Mouse (Mus musculus) stomach, postnatal 0 days (tissue): ENCODE results near the gene Mmp2. TPM values are rescaled to one million over a fixed set of nuclear protein-coding genes. Genes with fewer than 3 reads are reported as not detected.
A peak's percentile ranks its signal among the peaks of the same experiment; 100 is the strongest.

Experiments used
- ATAC-seq: fragments of 200-750 bp; cut with Nextera tagmentation; 2 replicates; pipeline ENCODE4 v1.8.0; 2017; ENCODE audit not compliant: low FRiP score, low TSS enrichment
- DNase-seq: peaks from one replicate; pipeline ENCODE4 v3.0.0-alpha.2; 2016; ENCODE audit warnings: low spot score
- H3K27ac ChIP-seq: fragments of 300-500 bp; sonication (generic); replicated peaks from 2 replicates; pipeline ENCODE4 v1.5.1; 2014; ENCODE audit warnings: mild to moderate bottlenecking, control low read depth
- H3K27me3 ChIP-seq: fragments of 300-500 bp; sonication (generic); 2 replicates; pipeline ENCODE4 v1.6.1; 2014; ENCODE audit warnings: low read length; ENCODE audit not compliant: control insufficient read depth, insufficient read depth
- H3K36me3 ChIP-seq: fragments of 300-500 bp; sonication (generic); 2 replicates; pipeline ENCODE4 v1.6.1; 2014; ENCODE audit warnings: low read length, mixed read lengths; ENCODE audit not compliant: control insufficient read depth, insufficient read depth
- H3K4me1 ChIP-seq: fragments of 300-500 bp; sonication (generic); replicated peaks from 2 replicates; pipeline ENCODE4 v1.6.1; 2014; ENCODE audit warnings: antibody characterized with exemption; ENCODE audit not compliant: control insufficient read depth, insufficient read depth
- H3K4me2 ChIP-seq: fragments of 300-500 bp; sonication (generic); replicated peaks from 2 replicates; pipeline ENCODE4 v1.6.1; 2014; ENCODE audit warnings: low read depth, mild to moderate bottlenecking, control low read depth, moderate library complexity
- H3K4me3 ChIP-seq: fragments of 300-500 bp; sonication (generic); 2 replicates; pipeline ENCODE4 v1.5.1; 2014; ENCODE audit warnings: low read depth, low read length, control low read depth
- H3K9ac ChIP-seq: fragments of 300-500 bp; sonication (generic); 2 replicates; pipeline ENCODE4 v1.6.1; 2014; ENCODE audit warnings: mild to moderate bottlenecking, low read length, control low read depth, mixed read lengths
- H3K9me3 ChIP-seq: fragments of 300-500 bp; sonication (generic); 2 replicates; pipeline ENCODE4 v1.6.1; 2016; ENCODE audit warnings: low read length; ENCODE audit not compliant: control insufficient read depth
- CTCF ChIP-seq: IDR thresholded peaks from 2 replicates; pipeline ENCODE4 v1.5.1; 2016; ENCODE audit warnings: antibody characterized with exemption, low read depth, mild to moderate bottlenecking, moderate library complexity
- EP300 ChIP-seq: optimal IDR thresholded peaks from 2 replicates; pipeline ENCODE3; 2016; ENCODE audit warnings: antibody characterized with exemption
- WGBS: fragments of 180-500 bp; shearing (Covaris S2); extraction: QIAGEN DNeasy Blood & Tissue Kit; methylation state at CpG from one replicate; pipeline ENCODE4 v1.1.7; 2014; 5-methylcytosine and 5-hydroxymethylcytosine counted together
- polyA plus RNA-seq: library from polyadenylated mRNA; unstranded; fragments of >200 nt; fragmentation: Nextera tagmentation; extraction: Ambion mirVana; gene quantifications from 2 replicates; pipeline ENCODE4 v1.2.1, GENCODE M21; 2015

Mmp2 gene
- polyA plus RNA-seq, 1 experiment from 2014 or later: 80.4 TPM

DNA sequence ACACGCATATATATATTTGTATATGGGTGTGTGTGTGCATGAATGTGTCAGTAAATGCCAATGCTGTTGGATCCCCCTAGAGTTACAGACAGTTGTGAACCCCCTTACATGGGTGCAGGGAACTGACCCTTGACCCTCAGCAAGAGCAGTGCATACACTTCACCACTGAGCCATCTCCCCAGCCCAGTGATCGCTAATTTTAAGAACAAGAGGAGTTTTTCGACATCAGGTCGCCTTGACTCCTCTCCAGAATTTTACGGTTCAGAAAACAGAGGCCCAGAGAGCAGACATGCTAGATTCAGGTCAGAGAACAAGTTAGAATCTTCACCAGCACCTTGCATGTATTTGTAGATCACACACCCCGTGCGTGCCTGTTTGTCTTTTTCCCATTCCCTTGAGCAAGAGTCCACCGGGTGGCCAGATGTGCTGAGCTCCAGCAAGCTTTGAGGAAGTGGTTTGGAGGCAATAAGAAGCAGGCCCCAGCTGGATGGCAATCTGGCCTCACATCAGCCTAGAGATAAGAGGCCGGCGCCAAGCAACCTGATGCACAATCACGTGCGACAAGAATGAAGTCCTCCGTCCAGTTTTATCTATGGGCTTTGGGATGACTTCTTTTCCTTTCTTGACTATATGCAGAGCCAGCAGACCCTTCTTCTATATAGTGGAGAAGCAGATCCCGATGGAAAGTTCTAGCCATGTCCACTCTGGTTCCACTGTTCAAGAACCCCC, 33.1 kb upstream of the Mmp2 start:
- H3K36me3 ChIP-seq: no peaks in the 10 kb centered on the region
- H3K9ac ChIP-seq: no peak overlapping the region
- no peak for ATAC-seq
- H3K27ac ChIP-seq: no peak overlapping the region
- 73% methylated on average over 14 of the region's 14 CpGs for WGBS
- no peak overlapping the region for H3K4me3 ChIP-seq
- TF ChIP-seq CTCF: no peak
- TF ChIP-seq EP300: no peak
- no peaks in the 10 kb centered on the region for H3K27me3 ChIP-seq
- no peaks in the 10 kb centered on the region for H3K9me3 ChIP-seq
- no peaks in the 10 kb centered on the region for H3K4me1 ChIP-seq
- no peak overlapping the region for H3K4me2 ChIP-seq
- DNase-seq: no peak

DNA sequence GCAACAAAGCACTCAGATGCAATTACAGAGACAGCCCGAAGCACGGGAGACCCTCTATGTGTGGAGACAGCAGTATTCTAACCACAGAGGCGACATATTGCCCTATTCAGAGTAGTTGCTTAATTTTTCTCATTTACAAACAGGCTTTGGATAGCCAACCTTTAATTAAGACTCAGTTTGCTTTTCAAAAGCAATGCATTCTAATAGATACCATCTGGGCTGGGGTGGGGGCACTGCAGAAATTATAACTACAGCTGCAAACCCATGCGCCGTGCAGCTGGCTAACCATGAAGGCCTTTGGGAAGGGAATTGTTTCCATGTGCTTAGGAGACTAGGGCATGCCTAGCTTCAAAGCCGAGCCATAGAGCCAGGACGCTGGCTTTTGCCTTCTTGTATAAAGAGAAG, 29.6 kb upstream of the Mmp2 start:
- Histone ChIP-seq H3K9ac (no peak overlapping the region), H3K36me3 (no peaks in the 10 kb centered on the region), H3K9me3 (no peaks in the 10 kb centered on the region), H3K27ac (no peak overlapping the region), H3K4me3 (no peak overlapping the region), H3K27me3 (no peaks in the 10 kb centered on the region), H3K4me1 (no peaks in the 10 kb centered on the region), H3K4me2 (no peak overlapping the region)
- ATAC-seq: no peak
- DNase-seq: no peak
- 87% methylated on average over 7 of the region's 7 CpGs for WGBS
- TF ChIP-seq EP300: no peak
- no peak for TF ChIP-seq CTCF

DNA sequence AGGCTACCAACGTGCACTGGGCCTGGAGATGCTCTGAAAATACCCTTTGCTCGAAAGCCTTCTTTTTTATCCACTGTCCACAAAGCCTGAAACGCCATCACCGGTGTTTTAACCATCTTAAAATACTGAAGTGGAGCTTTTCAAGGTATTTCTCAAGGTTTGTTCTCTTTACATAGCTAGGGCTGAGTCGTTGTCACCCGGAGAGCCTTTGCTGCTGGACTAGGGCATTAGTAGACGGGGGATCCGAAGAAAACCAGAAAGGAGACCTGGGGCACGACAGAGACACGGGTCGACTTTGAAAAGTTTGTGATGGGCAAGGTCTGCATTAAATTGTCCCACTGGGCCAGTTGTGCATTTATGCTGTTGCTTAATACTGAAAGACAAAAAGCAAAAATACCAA, 27.7 kb upstream of the Mmp2 start:
- H3K27ac ChIP-seq: no peak overlapping the region
- H3K36me3 ChIP-seq: no peaks in the 10 kb centered on the region
- no peak for TF ChIP-seq CTCF
- no peak for TF ChIP-seq EP300
- WGBS: 87% methylated on average over 11 of the region's 11 CpGs
- no peak overlapping the region for H3K4me2 ChIP-seq
- no peaks in the 10 kb centered on the region for H3K9me3 ChIP-seq
- DNase-seq (no peak), ATAC-seq (no peak)
- H3K4me3 ChIP-seq: no peak overlapping the region
- H3K9ac ChIP-seq: no peak overlapping the region
- H3K4me1 ChIP-seq: no peaks in the 10 kb centered on the region
- no peaks in the 10 kb centered on the region for H3K27me3 ChIP-seq

DNA sequence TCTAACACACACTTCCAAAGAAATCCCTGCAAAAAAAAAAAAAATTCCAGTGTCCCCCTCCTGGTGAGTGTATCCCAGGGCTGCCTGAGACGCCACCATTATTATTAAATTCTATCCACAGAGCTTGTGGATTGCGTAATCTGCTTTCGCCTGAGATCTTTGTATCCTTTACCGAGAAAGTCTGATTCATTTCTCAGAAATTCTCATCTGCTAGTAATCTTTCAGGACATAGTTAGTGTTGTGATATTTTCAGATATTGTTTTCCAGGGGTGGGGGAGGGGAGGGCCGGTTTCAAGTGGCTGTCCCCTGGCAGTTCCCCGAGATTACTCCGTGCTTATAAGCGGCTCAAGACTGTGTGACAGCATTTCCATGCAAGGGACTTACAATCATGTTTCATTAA, 25.9 kb upstream of the Mmp2 start:
- Histone ChIP-seq H3K4me3 (no peak overlapping the region), H3K4me2 (no peak overlapping the region), H3K4me1 (no peaks in the 10 kb centered on the region), H3K27me3 (no peaks in the 10 kb centered on the region), H3K9ac (no peak overlapping the region), H3K36me3 (no peaks in the 10 kb centered on the region), H3K9me3 (no peaks in the 10 kb centered on the region), H3K27ac (no peak overlapping the region)
- WGBS: 39% methylated on average over 8 of the region's 8 CpGs
- ATAC-seq (no peak), DNase-seq (no peak)
- TF ChIP-seq CTCF: no peak
- TF ChIP-seq EP300: peak; percentile 87

DNA sequence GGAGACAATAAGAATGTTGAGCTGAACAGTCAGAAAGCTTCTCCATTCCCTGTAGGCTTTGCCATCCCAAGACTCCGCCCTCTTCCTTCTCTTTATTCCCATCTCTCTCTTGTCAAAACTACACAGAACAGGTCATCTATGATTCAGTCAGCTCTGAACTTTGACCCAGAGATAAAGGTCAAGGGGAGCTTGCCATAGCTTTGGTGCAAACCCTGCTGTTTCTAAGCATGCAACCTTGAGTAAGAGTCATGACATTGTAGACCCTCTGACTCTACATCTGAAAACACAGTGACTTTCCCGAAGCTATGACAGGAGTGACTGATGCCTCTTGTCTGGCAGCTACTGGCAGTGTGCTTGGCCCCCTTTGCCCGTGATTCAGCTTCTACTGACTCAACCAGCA, 24.5 kb upstream of the Mmp2 start:
- H3K27me3 ChIP-seq: no peaks in the 10 kb centered on the region
- TF ChIP-seq CTCF (no peak), EP300 (no peak)
- no peak overlapping the region for H3K9ac ChIP-seq
- no peaks in the 10 kb centered on the region for H3K36me3 ChIP-seq
- no peak overlapping the region for H3K27ac ChIP-seq
- DNase-seq: no peak
- no peak for ATAC-seq
- no peaks in the 10 kb centered on the region for H3K9me3 ChIP-seq
- H3K4me3 ChIP-seq: no peak overlapping the region
- WGBS: 76% methylated on average over 3 of the region's 3 CpGs
- H3K4me2 ChIP-seq: no peak overlapping the region
- no peaks in the 10 kb centered on the region for H3K4me1 ChIP-seq

DNA sequence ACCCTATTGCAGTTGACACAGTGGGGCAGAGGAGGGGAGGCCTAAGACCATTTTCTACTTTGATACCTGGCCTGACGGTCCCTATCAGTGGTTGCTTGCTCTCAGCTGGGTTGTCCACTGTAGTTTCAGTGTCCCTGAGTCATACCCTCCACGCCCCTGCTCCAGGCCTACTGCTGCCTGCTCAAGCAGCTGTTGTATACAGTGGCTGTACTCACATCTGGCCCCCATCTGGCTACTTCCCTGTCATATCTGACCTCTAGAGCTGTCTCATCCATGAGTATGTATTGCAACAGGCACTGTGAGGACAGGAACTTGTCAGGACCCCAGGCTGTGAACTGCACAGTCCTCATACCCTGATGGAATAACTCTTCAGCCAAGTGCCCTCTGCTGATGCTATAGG, 14.3 kb upstream of the Mmp2 start:
- WGBS: 63% methylated on average over 2 of the region's 2 CpGs
- H3K9ac ChIP-seq: no peak overlapping the region
- no peaks in the 10 kb centered on the region for H3K9me3 ChIP-seq
- no peaks in the 10 kb centered on the region for H3K4me1 ChIP-seq
- no peaks in the 10 kb centered on the region for H3K36me3 ChIP-seq
- no peaks in the 10 kb centered on the region for H3K27me3 ChIP-seq
- no peak overlapping the region for H3K4me3 ChIP-seq
- DNase-seq: no peak
- no peak for TF ChIP-seq CTCF
- TF ChIP-seq EP300: no peak
- H3K27ac ChIP-seq: no peak overlapping the region
- peak; percentile 49; the same call in 1 of the 2 replicates for ATAC-seq
- no peak overlapping the region for H3K4me2 ChIP-seq
